Comparison of ENCODE assay signal across 8 mouse cellular contexts in the genomic region with DNA sequence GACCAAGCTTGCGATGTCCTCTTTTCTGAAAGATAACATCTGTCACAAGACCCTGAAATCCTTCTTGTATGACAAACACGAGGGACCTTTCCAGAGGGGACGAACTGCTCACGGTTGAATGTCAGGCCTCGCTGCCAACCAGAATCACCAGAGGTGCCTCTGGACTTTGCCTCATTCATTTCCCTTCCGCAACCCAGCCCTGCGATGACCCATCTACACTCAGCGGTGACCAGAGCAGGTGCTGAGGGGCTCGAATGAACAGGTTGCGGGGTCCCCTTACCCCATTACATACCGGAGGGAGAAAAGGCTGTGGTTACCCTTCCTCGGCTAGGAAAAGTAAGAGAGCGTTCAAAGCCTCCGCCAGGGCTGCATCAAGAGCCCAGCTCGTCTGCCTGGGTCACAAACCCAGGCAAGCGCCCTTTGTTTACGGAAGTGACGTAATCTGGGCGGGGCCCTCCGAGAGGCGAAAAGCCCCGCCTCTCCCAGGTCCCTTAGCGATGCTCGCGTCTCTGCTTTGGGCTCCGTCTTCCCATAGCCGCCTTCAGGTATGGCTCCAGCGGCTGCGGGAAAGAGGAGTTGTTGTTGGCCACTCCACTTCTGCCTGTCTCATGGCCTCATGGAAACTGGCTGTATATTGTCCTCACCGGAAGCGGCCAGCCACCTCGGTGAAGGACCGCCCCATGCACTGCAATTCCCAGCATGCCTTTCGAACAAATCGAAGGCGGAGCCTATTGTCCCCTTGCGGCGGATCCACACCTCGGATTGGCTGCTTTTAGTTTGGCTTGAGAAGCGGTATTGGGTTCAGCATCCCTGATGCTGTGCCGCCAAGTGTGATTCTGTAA. TPM values are rescaled to one million over a fixed set of nuclear protein-coding genes. Genes with fewer than 3 reads are reported as not detected.
DNase-seq lines count a peak whose midpoint lies in the region; ATAC-seq lines count a peak whose summit lies in the region.

A gene (minus strand): TSS at position 439 of the 842 bp plus-strand sequence.

- intact Hi-C loops in gastrocnemius, postnatal 14 days (cut with DNase I; ENCODE audit: low total_unique reads) = no loop called here
- intact Hi-C loops in left cerebral cortex, postnatal 10 days (cut with DNase I) = no loop called here

- DNase-seq in adrenal gland, adult (ENCODE audit: inconsistent age in 2 of 2, low spot score in 1 of 2) = peak; percentile 95 to 99
- DNase-seq in embryo, embryonic 10.5 days (ENCODE audit: low spot score) = peak; percentile 97
- peak; percentile 93 for DNase-seq in gastrocnemius, postnatal 14 days
- peak; percentile 92 to 95 for DNase-seq in left cerebral cortex, postnatal 10 days (ENCODE audit: extremely low spot score in 1 of 2, low spot score in 2 of 2)
- peak; percentile 95 for DNase-seq in right cerebral cortex, postnatal 25 days
- peak; percentile 86 to 90 for DNase-seq in urinary bladder, postnatal 4 days (ENCODE audit: low spot score in 2 of 2)

- peak; percentile 93 for ATAC-seq in inflammation-experienced regulatory T-cells, adult 6 months
- peak; percentile 98 for ATAC-seq in megakaryocyte-erythroid progenitor cell, adult 5-6 weeks (replicated peaks; ENCODE audit: low FRiP score, low TSS enrichment, poor library complexity, severe bottlenecking)

RNA-seq across cellular contexts. Expression of the gene that starts here (rescaled TPM):
- total RNA-seq in gastrocnemius, postnatal 14 days (2021) = 1 to 10 TPM; 4.5 to 7.0 TPM
- 10 to 100 TPM; 19.0 to 44.6 (median 40.6) TPM for polyA plus RNA-seq in inflammation-experienced regulatory T-cells, adult 6 months (2017; shearing (Covaris generic))
- 10 to 100 TPM; 10.1 to 10.2 TPM for total RNA-seq in left cerebral cortex, postnatal 10 days (2021)
- 15.5 and 17.8 TPM in 2 replicates for total RNA-seq in megakaryocyte-erythroid progenitor cell, adult 5-6 weeks (2014; fragmentation: Nextera tagmentation)
- total RNA-seq in megakaryocyte-erythroid progenitor cell, adult 5-6 weeks (2017) = 4.3 and 9.2 TPM in 2 replicates

Comparison
In these comparisons a context has a peak if more than half of its experiments do, and no peak if none do; other contexts are left out.
1. Peak in every context shown above with its lines: DNase-seq and ATAC-seq.